Mouse (Mus musculus) embryonic facial prominence, embryonic 11.5 days (tissue): ENCODE measurements around the gene Ext2. TPM values are rescaled to one million over a fixed set of nuclear protein-coding genes. Genes with fewer than 3 reads are reported as not detected.

Source experiments
- ATAC-seq: fragments of 200-750 bp; cut with Nextera tagmentation; replicated peaks from 2 replicates; pipeline ENCODE4 v1.8.0; 2017; ENCODE audit warnings: low read depth; ENCODE audit not compliant: insufficient number of reproducible peaks, low FRiP score, low TSS enrichment
- DNase-seq: peaks from one replicate; pipeline ENCODE4 v3.0.0-alpha.2; 2015; ENCODE audit warnings: low spot score
- H3K27ac ChIP-seq: fragments of 300-500 bp; sonication (generic); replicated peaks from 2 replicates; pipeline ENCODE4 v1.5.1; 2014; ENCODE audit warnings: mild to moderate bottlenecking, low read depth, low read length, control low read depth
- H3K27me3 ChIP-seq: fragments of 300-500 bp; sonication (generic); 2 replicates; pipeline ENCODE4 v1.6.1; 2014; ENCODE audit warnings: mild to moderate bottlenecking, low read length, moderate library complexity, mixed read lengths; ENCODE audit not compliant: control insufficient read depth, insufficient read depth
- H3K36me3 ChIP-seq: fragments of 300-500 bp; sonication (generic); replicated peaks from 2 replicates; pipeline ENCODE4 v1.6.1; 2014; ENCODE audit warnings: low read depth, mild to moderate bottlenecking, low read length, moderate library complexity, mixed read lengths; ENCODE audit not compliant: control insufficient read depth, insufficient read depth
- H3K4me1 ChIP-seq: fragments of 300-500 bp; sonication (generic); 2 replicates; pipeline ENCODE4 v1.6.1; 2014; ENCODE audit warnings: low read length, mixed read lengths; ENCODE audit not compliant: control insufficient read depth, insufficient read depth
- H3K4me2 ChIP-seq: fragments of 300-500 bp; sonication (generic); 2 replicates; pipeline ENCODE4 v1.6.1; 2014; ENCODE audit warnings: low read depth, mild to moderate bottlenecking, control low read depth, low read length, moderate library complexity
- H3K4me3 ChIP-seq: fragments of 300-500 bp; sonication (generic); 2 replicates; pipeline ENCODE4 v1.5.1; 2014; ENCODE audit warnings: low read depth, low read length, control low read depth
- H3K9ac ChIP-seq: fragments of 300-500 bp; sonication (generic); replicated peaks from 2 replicates; pipeline ENCODE4 v1.6.1; 2014; ENCODE audit warnings: mild to moderate bottlenecking, control low read depth, low read length
- H3K9me3 ChIP-seq: fragments of 300-500 bp; sonication (generic); replicated peaks from 2 replicates; pipeline ENCODE4 v1.6.1; 2016; ENCODE audit warnings: mild to moderate bottlenecking, low read length, inconsistent platforms, mixed read lengths; ENCODE audit not compliant: control insufficient read depth
- WGBS: fragments of 180-500 bp; shearing (Covaris S2); extraction: QIAGEN DNeasy Blood & Tissue Kit; methylation state at CpG from one replicate; pipeline ENCODE4 v1.1.7; 2014; 5-methylcytosine and 5-hydroxymethylcytosine counted together
- polyA plus RNA-seq: library from polyadenylated mRNA; unstranded; fragments of >200 nt; fragmentation: Nextera tagmentation; extraction: Ambion mirVana; gene quantifications from 2 replicates; pipeline ENCODE4 v1.2.1, GENCODE M21; 2014

Gene Ext2
- polyA plus RNA-seq, 1 experiment from 2014 or later = 70.1 TPM

- WGBS = 76% methylated on average over 2 of the region's 2 CpGs
- no peaks in the 10 kb centered on the region for H3K36me3 ChIP-seq
- ATAC-seq (no peak), DNase-seq (no peak)
- H3K27me3 ChIP-seq = no peaks in the 10 kb centered on the region
- H3K4me3 ChIP-seq = no peak overlapping the region
- H3K4me1 ChIP-seq = no peaks in the 10 kb centered on the region
- H3K9ac ChIP-seq = no peak overlapping the region
- H3K9me3 ChIP-seq = no peaks in the 10 kb centered on the region
- H3K27ac ChIP-seq = no peak overlapping the region
- no peak overlapping the region for H3K4me2 ChIP-seq
Observed at GRCm38 (mm10) chr2:93754366-93754765, 68.0 kb downstream of the Ext2 start.

DNA sequence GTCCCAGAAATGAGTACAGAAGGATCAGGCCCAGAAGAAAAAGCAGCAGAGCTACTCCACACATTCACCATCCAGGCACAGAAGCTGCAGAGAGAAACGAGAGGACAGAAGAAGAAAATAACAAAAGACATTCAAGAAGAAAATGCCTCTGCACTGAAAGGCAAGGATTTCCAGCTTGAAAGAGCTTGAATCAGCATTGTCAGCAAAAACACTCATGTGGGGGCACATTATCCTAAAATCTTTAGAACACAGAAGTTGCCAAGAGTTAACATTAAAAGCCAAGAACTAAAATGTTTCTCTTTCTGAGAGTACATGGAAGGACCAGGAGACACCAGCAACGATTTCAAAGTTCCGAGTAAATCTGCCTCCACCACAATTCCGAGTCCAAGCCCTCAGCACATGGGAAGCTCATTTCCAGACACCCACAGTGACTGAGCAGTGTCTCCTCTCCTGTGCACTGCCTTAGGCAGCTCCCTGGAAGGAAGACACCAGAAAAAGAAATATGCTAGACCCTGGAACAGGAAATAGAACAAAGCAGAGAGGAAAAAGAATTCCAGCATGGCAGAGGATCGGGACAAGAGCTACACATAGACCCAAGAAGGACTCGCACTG is 69.1 kb downstream of the Ext2 start:
- no peaks in the 10 kb centered on the region for H3K4me1 ChIP-seq
- H3K9me3 ChIP-seq = no peaks in the 10 kb centered on the region
- 66% methylated on average over 6 of the region's 6 CpGs for WGBS
- no peak overlapping the region for H3K4me2 ChIP-seq
- no peak for DNase-seq
- no peak overlapping the region for H3K4me3 ChIP-seq
- H3K27me3 ChIP-seq = no peaks in the 10 kb centered on the region
- no peak overlapping the region for H3K27ac ChIP-seq
- H3K9ac ChIP-seq = no peak overlapping the region
- ATAC-seq = no peak
- H3K36me3 ChIP-seq = no peaks in the 10 kb centered on the region

DNA sequence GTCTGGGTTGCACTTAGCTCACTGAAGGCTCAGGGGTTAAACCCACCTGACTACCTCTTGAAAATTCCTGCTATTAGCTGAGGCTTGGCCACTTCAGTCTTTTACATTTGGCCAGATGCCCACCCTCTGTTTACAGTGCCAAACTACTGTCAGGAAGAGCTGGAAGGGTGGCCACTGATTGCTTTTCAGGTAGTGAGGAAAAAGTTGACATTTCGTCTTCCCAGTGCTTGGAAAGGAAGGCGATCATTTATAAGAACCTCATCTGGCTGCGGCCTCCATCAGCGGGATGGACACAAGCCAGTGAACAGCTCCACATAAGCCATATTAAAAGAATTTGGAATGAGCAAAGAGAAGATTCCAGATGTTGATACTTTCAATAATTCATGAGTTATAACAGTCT is 72.7 kb downstream of the Ext2 start:
- Histone ChIP-seq H3K4me2 (no peak overlapping the region), H3K36me3 (no peaks in the 10 kb centered on the region), H3K4me3 (no peak overlapping the region), H3K27ac (no peak overlapping the region), H3K9ac (no peak overlapping the region), H3K9me3 (no peaks in the 10 kb centered on the region), H3K27me3 (no peaks in the 10 kb centered on the region), H3K4me1 (peaks cover 6% of the 10 kb centered on the region; the same call in 1 of the 2 replicates)
- ATAC-seq (no peak), DNase-seq (no peak)
- 88% methylated on average over 4 of the region's 4 CpGs for WGBS

DNA sequence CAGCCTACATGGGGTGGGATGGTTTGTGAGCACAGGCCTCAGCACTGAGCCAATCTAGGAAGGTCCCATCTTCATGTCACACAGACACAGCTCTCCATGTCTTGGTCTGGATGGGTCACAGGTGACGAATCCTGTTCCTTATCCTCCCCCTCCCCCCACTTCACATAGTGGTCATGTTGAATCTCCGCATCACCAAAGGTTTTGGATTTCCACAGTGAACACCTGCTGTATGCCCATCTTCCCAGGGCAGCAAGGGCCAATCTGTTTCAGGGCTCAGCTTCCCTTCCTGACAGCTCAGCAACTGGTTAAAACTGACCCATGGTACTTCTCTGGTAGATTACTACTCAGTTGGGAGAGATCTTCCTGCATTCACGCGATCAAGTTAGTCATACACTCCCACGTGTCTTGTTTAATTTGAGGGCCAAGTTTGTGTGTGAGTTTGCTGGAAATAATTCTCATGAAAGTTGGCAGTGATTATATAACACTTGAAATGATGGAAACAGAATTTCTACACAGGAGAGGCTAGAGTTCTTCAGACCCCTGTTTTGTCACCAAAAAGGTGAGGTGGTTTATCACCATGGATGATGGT is 74.7 kb downstream of the Ext2 start:
- no peak for ATAC-seq
- 87% methylated on average over 5 of the region's 5 CpGs for WGBS

DNA sequence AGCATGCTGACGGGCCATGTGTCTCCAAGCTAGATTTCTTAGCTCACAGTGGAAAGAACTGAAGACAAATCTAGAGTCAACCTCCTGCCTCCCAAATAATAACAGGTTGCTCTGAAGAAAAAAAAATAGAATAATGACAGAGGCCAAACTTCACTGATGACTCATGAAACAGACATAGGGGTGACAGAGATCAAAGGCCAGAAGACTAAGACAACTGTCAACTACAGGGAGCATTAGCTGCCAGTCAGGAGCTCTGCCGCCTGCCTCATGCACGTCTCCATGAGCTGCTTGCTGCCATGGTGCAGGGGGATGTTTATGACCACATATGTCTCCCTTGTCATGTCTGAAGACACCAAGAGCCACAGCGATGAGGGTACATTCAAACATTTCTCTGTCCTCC is 75.7 kb downstream of the Ext2 start:
- Histone ChIP-seq H3K4me2 (no peak overlapping the region), H3K9me3 (no peaks in the 10 kb centered on the region), H3K27ac (peak overlapping the region; percentile 56), H3K36me3 (no peaks in the 10 kb centered on the region), H3K4me3 (no peak overlapping the region), H3K9ac (no peak overlapping the region), H3K27me3 (no peaks in the 10 kb centered on the region), H3K4me1 (peaks cover 13% of the 10 kb centered on the region)
- ATAC-seq = no peak
- 61% methylated on average over 4 of the region's 4 CpGs for WGBS
- no peak for DNase-seq

More for the DNA sequence above, 74.7 kb downstream of the Ext2 start:
- Histone ChIP-seq H3K27ac (no peak overlapping the region), H3K4me3 (no peak overlapping the region), H3K27me3 (no peaks in the 10 kb centered on the region), H3K4me1 (peaks cover 10% of the 10 kb centered on the region), H3K9ac (no peak overlapping the region), H3K36me3 (no peaks in the 10 kb centered on the region), H3K4me2 (no peak overlapping the region), H3K9me3 (no peaks in the 10 kb centered on the region)
- DNase-seq = no peak

DNA sequence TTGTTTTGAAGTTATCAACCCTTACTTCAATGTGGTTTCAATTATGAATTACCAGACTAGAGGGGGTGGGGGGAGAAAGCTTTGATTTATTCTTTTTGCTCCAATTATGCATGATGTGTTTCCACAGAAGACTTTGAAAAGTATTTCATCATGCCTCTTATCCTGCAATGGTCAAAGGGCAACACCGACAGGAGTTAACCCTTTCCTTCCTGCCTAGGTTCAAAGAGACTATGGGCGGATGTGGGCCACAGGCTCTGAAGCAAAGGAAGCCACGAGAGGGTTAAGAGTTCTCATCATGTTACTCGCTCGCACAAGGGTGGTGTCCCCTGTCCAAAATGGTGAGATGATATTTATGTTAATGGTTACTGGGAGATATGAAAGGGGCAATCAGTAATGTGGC is 76.2 kb downstream of the Ext2 start:
- Histone ChIP-seq H3K4me2 (no peak overlapping the region), H3K27ac (peak overlapping the region; percentile 56), H3K36me3 (no peaks in the 10 kb centered on the region), H3K4me1 (peaks cover 13% of the 10 kb centered on the region), H3K9me3 (no peaks in the 10 kb centered on the region), H3K4me3 (no peak overlapping the region), H3K27me3 (no peaks in the 10 kb centered on the region), H3K9ac (no peak overlapping the region)
- ATAC-seq (no peak), DNase-seq (peak; percentile 85)
- 28% methylated on average over 5 of the region's 5 CpGs for WGBS

- DNase-seq (no peak), ATAC-seq (no peak)
- peaks cover 13% of the 10 kb centered on the region for H3K4me1 ChIP-seq
- H3K4me2 ChIP-seq = no peak overlapping the region
- WGBS = 33% methylated on average over 9 of the region's 9 CpGs
- no peak overlapping the region for H3K9ac ChIP-seq
- peak overlapping the region; percentile 70 for H3K27ac ChIP-seq
- no peaks in the 10 kb centered on the region for H3K9me3 ChIP-seq
- no peaks in the 10 kb centered on the region for H3K36me3 ChIP-seq
- no peaks in the 10 kb centered on the region for H3K27me3 ChIP-seq
- H3K4me3 ChIP-seq = no peak overlapping the region
Observed at GRCm38 (mm10) chr2:93745741-93746140, 76.6 kb downstream of the Ext2 start.

DNA sequence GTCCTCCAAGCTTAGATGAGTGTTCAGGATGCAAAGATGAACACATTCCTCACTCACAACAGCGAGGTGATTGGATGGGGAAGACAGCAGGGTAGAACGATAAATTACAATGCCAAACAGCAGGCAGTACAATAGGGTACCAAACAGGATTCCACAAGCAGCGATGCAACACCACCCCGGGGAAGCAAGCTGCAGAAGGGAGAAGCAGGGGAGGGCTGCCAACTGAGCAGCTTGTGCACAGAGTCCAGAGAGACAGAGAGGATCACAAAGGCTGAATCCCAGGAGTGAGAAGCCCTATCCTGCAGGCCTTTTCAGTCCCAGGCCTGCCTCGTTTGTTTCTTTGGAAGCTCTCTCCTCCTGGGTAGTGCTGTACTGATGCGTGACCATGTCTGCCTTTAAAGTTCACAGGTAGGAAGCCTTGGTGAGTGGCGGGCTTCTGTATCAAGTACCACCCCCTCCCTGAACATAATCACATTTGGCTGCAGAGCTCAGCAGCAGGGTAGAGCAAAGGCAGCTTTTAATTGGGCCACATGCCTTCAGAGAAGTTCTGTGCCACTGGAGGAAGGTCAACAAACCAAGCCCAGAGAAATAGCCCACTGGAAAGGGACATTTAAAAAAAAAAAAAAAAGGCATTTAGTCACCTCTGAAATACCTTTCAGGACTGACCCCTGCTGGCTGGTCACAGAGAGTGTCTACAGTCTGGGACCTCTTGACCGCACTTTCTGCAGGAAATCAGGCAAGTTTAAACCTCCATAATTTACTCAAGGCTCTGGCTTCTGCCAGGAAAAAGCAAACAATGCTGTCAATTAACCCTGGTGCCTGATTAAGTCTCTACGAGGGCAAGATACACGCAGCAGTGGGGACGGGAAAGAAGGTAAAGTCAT is 77.8 kb downstream of the Ext2 start:
- Histone ChIP-seq H3K4me2 (no peak overlapping the region), H3K9ac (0 out of 2 replicates have a peak overlapping the region, but pooled peaks have one; percentile 14), H3K36me3 (no peaks in the 10 kb centered on the region), H3K4me3 (no peak overlapping the region), H3K9me3 (no peaks in the 10 kb centered on the region), H3K27me3 (no peaks in the 10 kb centered on the region), H3K4me1 (peaks cover 13% of the 10 kb centered on the region), H3K27ac (peak overlapping the region; percentile 70)
- 22% methylated on average over 11 of the region's 11 CpGs for WGBS
- DNase-seq (peak; percentile 46), ATAC-seq (no peak)
